Mouse (Mus musculus): ENCODE measurements around the gene Klhl18. TPM values are rescaled to one million over a fixed set of nuclear protein-coding genes. Genes with fewer than 3 reads are reported as not detected.

Gene Klhl18
- polyA plus RNA-seq, 1 experiment = 0.20 TPM

DNA sequence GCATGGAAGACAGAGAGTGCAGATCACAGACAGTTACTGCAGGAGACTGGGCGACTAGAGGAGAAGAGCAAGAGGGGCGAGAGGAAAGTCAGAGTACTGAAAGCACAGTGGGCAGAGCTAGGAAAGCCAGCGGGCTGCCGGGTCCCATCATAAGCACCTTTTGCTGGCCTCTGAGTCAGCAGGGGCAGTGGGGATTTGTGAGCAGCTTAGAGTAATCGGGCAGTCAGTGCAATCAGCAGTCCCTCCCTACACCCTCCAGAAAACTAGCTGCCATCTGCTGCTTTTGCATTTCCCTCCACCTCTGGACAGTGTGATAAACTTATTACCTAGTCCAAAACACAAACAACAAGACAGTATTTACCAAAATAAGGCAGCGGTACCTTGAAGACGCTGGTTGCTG lies 14.2 kb downstream of the Klhl18 start:
- H3K4me3 ChIP-seq (replicated peaks) = no peak overlapping the region
- no peaks in the 10 kb centered on the region for H3K27me3 ChIP-seq (ENCODE audit: control insufficient read depth)
- no peaks in the 10 kb centered on the region for H3K36me3 ChIP-seq (ENCODE audit: control insufficient read depth)
- peaks cover 21% of the 10 kb centered on the region for H3K4me1 ChIP-seq (ENCODE audit: control insufficient read depth)
- TF ChIP-seq TAL1 (IDR thresholded peaks at IDR 0.05; ENCODE audit: low read length) = no peak
- TF ChIP-seq GATA1 (IDR thresholded peaks at IDR 0.05; ENCODE audit: low read length) = no peak
- no peaks in the 10 kb centered on the region for H3K9me3 ChIP-seq (ENCODE audit: control insufficient read depth, low read length)

DNA sequence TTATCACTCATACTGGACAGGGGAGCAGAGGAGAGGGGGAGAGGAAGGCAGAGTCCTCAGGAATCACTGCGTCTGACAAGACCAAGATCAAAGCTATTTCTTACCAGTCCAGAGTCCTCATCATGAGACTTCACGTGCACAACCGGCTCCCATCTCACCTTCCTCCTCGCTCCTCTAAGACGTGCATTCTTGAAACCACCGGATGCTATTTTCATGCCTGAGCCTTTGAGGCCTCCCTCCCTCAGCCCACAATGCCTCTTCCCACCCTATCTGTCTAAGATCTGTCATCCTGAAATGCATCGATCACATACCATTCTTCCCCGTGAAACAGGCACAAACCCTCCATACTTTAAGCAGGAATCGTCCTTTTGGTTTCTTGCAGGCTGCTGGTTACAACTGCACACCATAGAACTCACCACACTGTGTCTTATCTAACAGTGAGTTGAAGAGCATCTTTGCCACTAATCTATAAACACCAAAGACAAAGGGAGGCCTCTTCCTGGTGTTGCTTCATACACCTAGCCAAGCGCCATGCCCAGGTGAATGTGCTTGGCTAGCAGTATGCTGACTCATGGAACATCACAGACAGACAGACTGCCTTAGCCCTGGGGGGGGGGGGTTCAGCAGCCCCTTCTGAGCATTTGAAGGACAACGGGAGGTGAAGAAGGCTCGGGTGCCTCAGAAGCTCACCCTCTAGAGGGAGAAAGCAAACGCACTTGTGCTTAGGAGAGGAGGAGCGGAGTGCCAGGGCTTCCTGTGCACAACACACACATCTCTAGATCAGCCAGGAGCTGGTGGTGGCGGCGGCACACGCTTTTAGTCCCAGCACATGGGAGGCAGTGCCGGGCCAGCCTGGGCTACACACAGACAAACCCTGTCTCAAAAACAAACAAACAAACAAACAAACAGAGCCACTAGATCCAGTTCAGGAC lies 15.3 kb downstream of the Klhl18 start:
- H3K9me3 ChIP-seq (ENCODE audit: control insufficient read depth, low read length) = no peaks in the 10 kb centered on the region
- H3K4me1 ChIP-seq (ENCODE audit: control insufficient read depth) = peaks cover 21% of the 10 kb centered on the region
- no peaks in the 10 kb centered on the region for H3K27me3 ChIP-seq (ENCODE audit: control insufficient read depth)
- no peaks in the 10 kb centered on the region for H3K36me3 ChIP-seq (ENCODE audit: control insufficient read depth)
- TF ChIP-seq GATA1 (IDR thresholded peaks at IDR 0.05; ENCODE audit: low read length) (no peak), TAL1 (IDR thresholded peaks at IDR 0.05; ENCODE audit: low read length) (no peak)
- no peak overlapping the region for H3K4me3 ChIP-seq (replicated peaks)

DNA sequence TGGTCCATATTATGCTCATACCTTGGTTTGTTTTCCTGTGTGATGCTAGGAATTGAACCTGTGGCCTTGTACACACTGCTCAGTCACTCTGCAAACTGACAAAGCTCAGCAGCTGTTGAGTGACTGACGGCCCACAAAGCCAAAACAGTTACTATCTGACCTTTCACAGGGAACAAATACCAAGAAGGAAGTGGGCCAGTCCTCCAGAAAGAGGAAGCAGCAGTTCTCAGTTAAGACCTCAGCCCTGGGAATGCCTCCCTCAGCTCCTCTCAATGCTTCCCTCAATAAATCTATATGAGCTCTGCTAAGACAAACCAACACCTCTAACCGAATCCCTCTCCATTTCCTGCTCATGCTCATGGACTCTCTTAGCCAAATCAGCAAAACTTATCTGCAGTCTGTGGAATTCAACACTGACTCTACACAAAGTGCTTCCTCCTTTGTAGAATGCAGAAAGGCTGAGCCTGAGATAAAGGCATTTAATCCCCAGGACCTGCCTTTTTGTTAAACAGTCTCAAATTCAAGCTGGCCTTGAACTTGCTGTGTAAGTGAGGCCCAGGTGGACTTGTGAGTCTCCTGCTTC lies 17.3 kb downstream of the Klhl18 start:
- no peak for TF ChIP-seq TAL1 (IDR thresholded peaks at IDR 0.05; ENCODE audit: low read length)
- no peak for TF ChIP-seq GATA1 (IDR thresholded peaks at IDR 0.05; ENCODE audit: low read length)
- Histone ChIP-seq H3K36me3 (ENCODE audit: control insufficient read depth) (peaks cover 2% of the 10 kb centered on the region), H3K27me3 (ENCODE audit: control insufficient read depth) (no peaks in the 10 kb centered on the region), H3K4me1 (ENCODE audit: control insufficient read depth) (peaks cover 21% of the 10 kb centered on the region), H3K9me3 (ENCODE audit: control insufficient read depth, low read length) (no peaks in the 10 kb centered on the region), H3K4me3 (replicated peaks) (no peak overlapping the region)

DNA sequence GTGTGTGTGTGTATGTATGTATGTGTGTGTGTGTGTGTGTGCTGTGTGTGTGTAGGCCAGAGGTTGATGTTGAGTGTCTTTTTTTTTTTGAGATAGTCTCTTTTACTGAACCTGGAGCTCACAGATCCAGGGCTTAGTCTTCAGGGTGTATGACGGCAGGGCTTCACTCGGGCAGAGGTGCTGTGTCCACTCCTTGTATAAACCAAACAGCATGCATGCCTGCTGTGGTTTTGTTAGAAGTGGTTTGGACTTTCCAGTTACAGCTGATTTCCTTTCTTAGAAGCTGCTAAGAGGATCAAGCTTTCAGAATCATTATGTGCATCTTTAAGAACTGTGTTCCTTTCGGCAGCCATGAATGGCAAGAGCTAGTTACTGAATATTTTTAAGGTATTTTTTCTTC lies 18.6 kb downstream of the Klhl18 start:
- Histone ChIP-seq H3K4me1 (ENCODE audit: control insufficient read depth) (peaks cover 15% of the 10 kb centered on the region), H3K36me3 (ENCODE audit: control insufficient read depth) (peaks cover 2% of the 10 kb centered on the region), H3K4me3 (replicated peaks) (no peak overlapping the region), H3K27me3 (ENCODE audit: control insufficient read depth) (no peaks in the 10 kb centered on the region), H3K9me3 (ENCODE audit: control insufficient read depth, low read length) (no peaks in the 10 kb centered on the region)
- no peak for TF ChIP-seq TAL1 (IDR thresholded peaks at IDR 0.05; ENCODE audit: low read length)
- TF ChIP-seq GATA1 (IDR thresholded peaks at IDR 0.05; ENCODE audit: low read length) = no peak

DNA sequence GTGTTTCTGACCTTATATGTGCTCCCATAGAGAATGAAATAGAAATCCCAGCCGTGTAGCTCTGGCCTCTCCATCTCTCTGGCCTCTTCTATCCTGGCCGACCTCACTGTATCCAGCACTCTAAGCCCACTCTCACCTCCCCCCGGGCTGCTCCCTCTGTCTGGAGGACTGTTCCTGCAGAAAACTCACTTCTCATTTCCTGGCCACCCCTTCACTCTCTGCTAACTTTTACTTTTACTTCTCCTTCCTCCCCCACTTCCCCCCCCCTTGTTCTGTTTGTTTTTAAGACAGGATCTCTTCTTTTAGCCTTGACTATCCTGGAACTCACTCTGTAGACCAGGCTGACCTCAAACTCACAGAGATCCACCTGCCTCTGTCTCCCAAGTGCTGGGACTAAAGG lies 24.0 kb downstream of the Klhl18 start:
- Histone ChIP-seq H3K36me3 (ENCODE audit: control insufficient read depth) (peaks cover 12% of the 10 kb centered on the region), H3K4me3 (replicated peaks) (no peak overlapping the region), H3K27me3 (ENCODE audit: control insufficient read depth) (no peaks in the 10 kb centered on the region), H3K9me3 (ENCODE audit: control insufficient read depth, low read length) (no peaks in the 10 kb centered on the region), H3K4me1 (ENCODE audit: control insufficient read depth) (peaks cover 3% of the 10 kb centered on the region; the same call in 1 of the 2 replicates)
- TF ChIP-seq TAL1 (IDR thresholded peaks at IDR 0.05; ENCODE audit: low read length) = no peak
- TF ChIP-seq GATA1 (IDR thresholded peaks at IDR 0.05; ENCODE audit: low read length) = no peak

DNA sequence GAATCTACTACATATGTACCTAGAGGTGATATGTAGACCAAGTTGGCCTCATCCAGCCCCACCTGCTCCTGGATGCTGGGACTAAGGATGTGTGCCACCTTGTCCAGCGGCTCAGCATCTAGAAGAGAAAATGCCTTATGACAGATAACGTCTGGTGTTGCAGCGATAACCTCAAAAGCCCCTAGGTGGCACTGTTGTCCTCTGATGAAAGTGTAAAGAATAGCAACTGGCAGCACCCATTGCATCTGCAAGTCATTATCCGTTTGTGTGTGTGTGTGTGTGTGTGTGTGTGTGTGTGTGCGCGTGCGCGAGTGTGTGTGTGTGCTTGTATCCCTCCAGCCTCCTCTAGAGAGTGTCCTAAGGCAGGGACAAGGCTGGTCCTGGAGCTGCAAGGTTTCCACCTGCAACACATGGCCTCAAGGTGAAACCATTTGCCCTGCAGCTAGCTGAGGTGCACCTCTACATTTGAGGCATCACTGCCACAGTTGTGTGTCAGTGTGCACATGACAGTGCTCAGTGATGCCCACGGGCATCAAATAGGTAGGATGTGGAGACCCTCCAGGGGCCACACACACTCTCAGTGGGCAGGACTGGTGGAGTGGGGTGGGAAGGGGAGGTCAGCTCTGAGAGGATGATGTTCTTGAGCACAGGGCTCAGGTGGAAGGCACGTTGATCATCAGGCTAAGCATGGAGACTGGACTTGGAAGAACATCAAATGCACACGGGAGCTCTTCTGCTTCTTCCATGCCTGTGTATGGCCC lies 27.5 kb downstream of the Klhl18 start:
- Histone ChIP-seq H3K9me3 (ENCODE audit: control insufficient read depth, low read length) (no peaks in the 10 kb centered on the region), H3K4me1 (ENCODE audit: control insufficient read depth) (peaks cover 3% of the 10 kb centered on the region; the same call in 1 of the 2 replicates), H3K27me3 (ENCODE audit: control insufficient read depth) (no peaks in the 10 kb centered on the region), H3K36me3 (ENCODE audit: control insufficient read depth) (peaks cover 13% of the 10 kb centered on the region), H3K4me3 (replicated peaks) (no peak overlapping the region)
- no peak for TF ChIP-seq TAL1 (IDR thresholded peaks at IDR 0.05; ENCODE audit: low read length)
- TF ChIP-seq GATA1 (IDR thresholded peaks at IDR 0.05; ENCODE audit: low read length) = no peak

DNA sequence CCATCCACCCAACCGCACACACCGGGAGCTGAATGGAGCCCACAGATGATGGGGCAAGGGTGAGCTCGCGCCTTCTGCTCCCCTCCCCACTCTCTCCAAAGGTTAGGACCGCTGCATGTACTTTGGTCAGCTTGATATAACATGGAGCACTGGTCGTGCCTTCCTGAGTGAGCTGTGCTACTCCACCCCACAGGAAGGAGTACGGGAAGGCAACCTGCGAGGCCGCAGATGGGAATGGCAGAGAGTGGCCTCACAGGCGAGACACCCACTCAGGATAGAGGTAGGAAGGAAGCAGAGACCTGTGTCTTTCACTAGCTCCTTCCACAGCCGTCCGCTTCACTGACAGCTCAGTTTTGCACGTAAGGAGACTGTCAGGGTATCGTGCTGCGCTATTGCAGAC lies 28.1 kb downstream of the Klhl18 start:
- H3K9me3 ChIP-seq (ENCODE audit: control insufficient read depth, low read length) = no peaks in the 10 kb centered on the region
- TF ChIP-seq TAL1 (IDR thresholded peaks at IDR 0.05; ENCODE audit: low read length) (no peak), GATA1 (IDR thresholded peaks at IDR 0.05; ENCODE audit: low read length) (no peak)
- peaks cover 3% of the 10 kb centered on the region; the same call in 1 of the 2 replicates for H3K4me1 ChIP-seq (ENCODE audit: control insufficient read depth)
- peaks cover 15% of the 10 kb centered on the region for H3K36me3 ChIP-seq (ENCODE audit: control insufficient read depth)
- no peaks in the 10 kb centered on the region for H3K27me3 ChIP-seq (ENCODE audit: control insufficient read depth)
- no peak overlapping the region for H3K4me3 ChIP-seq (replicated peaks)

DNA sequence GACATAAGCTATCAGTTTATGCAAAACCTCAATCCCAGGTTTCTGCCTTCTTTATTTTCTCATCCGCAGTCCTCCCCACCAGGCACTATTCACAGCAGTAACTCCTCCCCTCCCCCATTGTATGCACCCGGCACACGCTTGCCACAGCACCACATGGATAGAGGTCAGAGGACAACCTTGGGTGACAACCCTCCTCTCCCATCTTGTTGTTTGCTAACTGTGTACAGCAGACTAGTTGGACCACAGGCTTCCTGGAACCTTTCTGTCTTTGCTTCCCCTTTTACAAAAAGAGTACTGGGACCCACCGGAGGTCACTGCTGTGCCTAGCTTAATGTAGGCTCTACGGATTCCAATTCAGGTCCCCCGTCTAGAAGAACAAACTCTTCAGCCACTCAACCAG lies 35.9 kb downstream of the Klhl18 start:
- H3K36me3 ChIP-seq (ENCODE audit: control insufficient read depth) = peaks cover 6% of the 10 kb centered on the region
- H3K4me1 ChIP-seq (ENCODE audit: control insufficient read depth) = peaks cover 3% of the 10 kb centered on the region; the same call in 1 of the 2 replicates
- TF ChIP-seq TAL1 (IDR thresholded peaks at IDR 0.05; ENCODE audit: low read length) (no peak), GATA1 (IDR thresholded peaks at IDR 0.05; ENCODE audit: low read length) (no peak)
- no peak overlapping the region for H3K4me3 ChIP-seq (replicated peaks)
- no peaks in the 10 kb centered on the region for H3K27me3 ChIP-seq (ENCODE audit: control insufficient read depth)
- H3K9me3 ChIP-seq (ENCODE audit: control insufficient read depth, low read length) = no peaks in the 10 kb centered on the region

DNA sequence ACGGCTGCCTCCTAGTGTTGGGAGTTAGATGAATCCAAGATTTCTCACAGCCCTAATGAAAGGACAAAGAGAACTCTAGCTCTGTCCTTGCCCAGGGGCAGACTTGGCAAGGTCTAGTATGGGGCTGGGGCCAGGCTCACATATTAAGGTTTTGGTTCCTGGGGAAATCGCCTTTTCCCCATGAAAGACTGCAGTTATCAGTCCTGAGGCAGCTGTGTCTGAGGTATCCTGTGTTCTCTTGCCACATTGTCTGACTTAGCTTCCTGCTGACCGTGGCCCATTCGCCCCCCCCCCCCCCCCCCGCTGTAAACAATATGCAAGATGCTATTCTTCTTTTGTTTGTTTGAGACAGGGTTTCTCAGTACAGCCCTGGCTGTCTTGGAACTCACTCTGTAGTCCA lies 36.4 kb downstream of the Klhl18 start:
- Histone ChIP-seq H3K27me3 (ENCODE audit: control insufficient read depth) (no peaks in the 10 kb centered on the region), H3K4me3 (replicated peaks) (no peak overlapping the region), H3K36me3 (ENCODE audit: control insufficient read depth) (peaks cover 10% of the 10 kb centered on the region), H3K4me1 (ENCODE audit: control insufficient read depth) (peaks cover 3% of the 10 kb centered on the region; the same call in 1 of the 2 replicates), H3K9me3 (ENCODE audit: control insufficient read depth, low read length) (no peaks in the 10 kb centered on the region)
- no peak for TF ChIP-seq TAL1 (IDR thresholded peaks at IDR 0.05; ENCODE audit: low read length)
- no peak for TF ChIP-seq GATA1 (IDR thresholded peaks at IDR 0.05; ENCODE audit: low read length)
